Mouse (Mus musculus): ENCODE measurements at regions not wholly inside any gene's neighbourhood (a gene's known extent, or its start where the extent isn't known, plus 50 kb on each side); places are given as distances from the start of the nearest gene placed in this dataset.

GRCm38 (mm10) chr7:39898268-39898667, 380.7 kb downstream of the Zfp619 start:
- Histone ChIP-seq H3K9me3 (replicated peaks; ENCODE audit: control insufficient read depth, low read length) (no peaks in the 10 kb centered on the region), H3K9ac (replicated peaks; ENCODE audit: low read length) (no peak overlapping the region)
- WGBS: 96% methylated on average over 1 of the region's 1 CpGs

GRCm38 (mm10) chr7:39933946-39934345, 416.4 kb downstream of the Zfp619 start:
- no peaks in the 10 kb centered on the region for H3K9me3 ChIP-seq (replicated peaks; ENCODE audit: control insufficient read depth, low read length)
- DNase-seq (ENCODE audit: low spot score) (no peak), ATAC-seq (replicated peaks; ENCODE audit: insufficient number of reproducible peaks, low FRiP score, low TSS enrichment, low read depth) (no peak)
- H3K9ac ChIP-seq (replicated peaks; ENCODE audit: low read length): no peak overlapping the region
- H3K4me2 ChIP-seq (ENCODE audit: low read depth, low read length): no peak overlapping the region
- H3K36me3 ChIP-seq (replicated peaks; ENCODE audit: control insufficient read depth, insufficient read depth, low read depth, low read length): no peaks in the 10 kb centered on the region
- no peak overlapping the region for H3K4me3 ChIP-seq (ENCODE audit: low read depth, low read length)
- no peaks in the 10 kb centered on the region for H3K27me3 ChIP-seq (ENCODE audit: control insufficient read depth, insufficient read depth, low read length)
- 80% methylated on average over 1 of the region's 1 CpGs for WGBS
- H3K4me1 ChIP-seq (ENCODE audit: control insufficient read depth, insufficient read depth, low read length): no peaks in the 10 kb centered on the region
- no peak overlapping the region for H3K27ac ChIP-seq (replicated peaks; ENCODE audit: low read depth, low read length)

More at GRCm38 (mm10) chr7:39898268-39898667, 380.7 kb downstream of the Zfp619 start:
- no peak overlapping the region for H3K27ac ChIP-seq (replicated peaks; ENCODE audit: low read depth, low read length)
- no peaks in the 10 kb centered on the region for H3K36me3 ChIP-seq (replicated peaks; ENCODE audit: control insufficient read depth, insufficient read depth, low read depth, low read length)
- H3K4me3 ChIP-seq (ENCODE audit: low read depth, low read length): no peak overlapping the region
- DNase-seq (ENCODE audit: low spot score): no peak
- H3K4me2 ChIP-seq (ENCODE audit: low read depth, low read length): no peak overlapping the region
- ATAC-seq (replicated peaks; ENCODE audit: insufficient number of reproducible peaks, low FRiP score, low TSS enrichment, low read depth): no peak
- H3K27me3 ChIP-seq (ENCODE audit: control insufficient read depth, insufficient read depth, low read length): no peaks in the 10 kb centered on the region
- no peaks in the 10 kb centered on the region for H3K4me1 ChIP-seq (ENCODE audit: control insufficient read depth, insufficient read depth, low read length)

GRCm38 (mm10) chr7:39937262-39937661, 419.7 kb downstream of the Zfp619 start:
- Histone ChIP-seq H3K4me3 (ENCODE audit: low read depth, low read length) (no peak overlapping the region), H3K27me3 (ENCODE audit: control insufficient read depth, insufficient read depth, low read length) (no peaks in the 10 kb centered on the region), H3K27ac (replicated peaks; ENCODE audit: low read depth, low read length) (no peak overlapping the region), H3K4me2 (ENCODE audit: low read depth, low read length) (no peak overlapping the region), H3K9me3 (replicated peaks; ENCODE audit: control insufficient read depth, low read length) (no peaks in the 10 kb centered on the region), H3K9ac (replicated peaks; ENCODE audit: low read length) (no peak overlapping the region), H3K36me3 (replicated peaks; ENCODE audit: control insufficient read depth, insufficient read depth, low read depth, low read length) (no peaks in the 10 kb centered on the region), H3K4me1 (ENCODE audit: control insufficient read depth, insufficient read depth, low read length) (no peaks in the 10 kb centered on the region)
- WGBS: 74% methylated on average over 4 of the region's 4 CpGs
- DNase-seq (ENCODE audit: low spot score): no peak
- ATAC-seq (replicated peaks; ENCODE audit: insufficient number of reproducible peaks, low FRiP score, low TSS enrichment, low read depth): no peak

GRCm38 (mm10) chr7:39942262-39942900, 424.8 kb downstream of the Zfp619 start:
- H3K4me3 ChIP-seq (ENCODE audit: low read depth, low read length): no peak overlapping the region
- ATAC-seq (replicated peaks; ENCODE audit: insufficient number of reproducible peaks, low FRiP score, low TSS enrichment, low read depth): no peak
- H3K27me3 ChIP-seq (ENCODE audit: control insufficient read depth, insufficient read depth, low read length): no peaks in the 10 kb centered on the region
- H3K27ac ChIP-seq (replicated peaks; ENCODE audit: low read depth, low read length): no peak overlapping the region
- H3K4me1 ChIP-seq (ENCODE audit: control insufficient read depth, insufficient read depth, low read length): no peaks in the 10 kb centered on the region
- H3K9me3 ChIP-seq (replicated peaks; ENCODE audit: control insufficient read depth, low read length): no peaks in the 10 kb centered on the region
- WGBS: 42% methylated on average over 1 of the region's 1 CpGs
- no peak overlapping the region for H3K4me2 ChIP-seq (ENCODE audit: low read depth, low read length)
- H3K36me3 ChIP-seq (replicated peaks; ENCODE audit: control insufficient read depth, insufficient read depth, low read depth, low read length): no peaks in the 10 kb centered on the region
- no peak for DNase-seq (ENCODE audit: low spot score)
- no peak overlapping the region for H3K9ac ChIP-seq (replicated peaks; ENCODE audit: low read length)

- Histone ChIP-seq H3K9me3 (replicated peaks; ENCODE audit: control insufficient read depth, low read length) (no peaks in the 10 kb centered on the region), H3K9ac (replicated peaks; ENCODE audit: low read length) (no peak overlapping the region), H3K27ac (replicated peaks; ENCODE audit: low read depth, low read length) (no peak overlapping the region), H3K4me3 (ENCODE audit: low read depth, low read length) (no peak overlapping the region), H3K36me3 (replicated peaks; ENCODE audit: control insufficient read depth, insufficient read depth, low read depth, low read length) (no peaks in the 10 kb centered on the region), H3K27me3 (ENCODE audit: control insufficient read depth, insufficient read depth, low read length) (no peaks in the 10 kb centered on the region), H3K4me2 (ENCODE audit: low read depth, low read length) (no peak overlapping the region), H3K4me1 (ENCODE audit: control insufficient read depth, insufficient read depth, low read length) (no peaks in the 10 kb centered on the region)
- 49% methylated on average over 7 of the region's 7 CpGs for WGBS
- DNase-seq (ENCODE audit: low spot score) (no peak), ATAC-seq (replicated peaks; ENCODE audit: insufficient number of reproducible peaks, low FRiP score, low TSS enrichment, low read depth) (no peak)
Measured at GRCm38 (mm10) chr7:39954110-39954509, 436.5 kb downstream of the Zfp619 start.

GRCm38 (mm10) chr7:39954931-39955330, 437.4 kb downstream of the Zfp619 start:
- Histone ChIP-seq H3K27me3 (ENCODE audit: control insufficient read depth, insufficient read depth, low read length) (no peaks in the 10 kb centered on the region), H3K4me3 (ENCODE audit: low read depth, low read length) (no peak overlapping the region), H3K4me1 (ENCODE audit: control insufficient read depth, insufficient read depth, low read length) (no peaks in the 10 kb centered on the region), H3K9me3 (replicated peaks; ENCODE audit: control insufficient read depth, low read length) (no peaks in the 10 kb centered on the region), H3K36me3 (replicated peaks; ENCODE audit: control insufficient read depth, insufficient read depth, low read depth, low read length) (no peaks in the 10 kb centered on the region), H3K4me2 (ENCODE audit: low read depth, low read length) (no peak overlapping the region), H3K27ac (replicated peaks; ENCODE audit: low read depth, low read length) (no peak overlapping the region), H3K9ac (replicated peaks; ENCODE audit: low read length) (no peak overlapping the region)
- DNase-seq (ENCODE audit: low spot score) (no peak), ATAC-seq (replicated peaks; ENCODE audit: insufficient number of reproducible peaks, low FRiP score, low TSS enrichment, low read depth) (no peak)

- no peaks in the 10 kb centered on the region for H3K36me3 ChIP-seq (replicated peaks; ENCODE audit: control insufficient read depth, insufficient read depth, low read depth, low read length)
- DNase-seq (ENCODE audit: low spot score): no peak
Measured at GRCm38 (mm10) chr7:39978121-39978520, 460.6 kb downstream of the Zfp619 start.

GRCm38 (mm10) chr7:39981647-39982046, 464.1 kb downstream of the Zfp619 start:
- H3K9ac ChIP-seq (replicated peaks; ENCODE audit: low read length): no peak overlapping the region
- H3K27me3 ChIP-seq (ENCODE audit: control insufficient read depth, insufficient read depth, low read length): no peaks in the 10 kb centered on the region
- no peak overlapping the region for H3K4me2 ChIP-seq (ENCODE audit: low read depth, low read length)
- H3K9me3 ChIP-seq (replicated peaks; ENCODE audit: control insufficient read depth, low read length): no peaks in the 10 kb centered on the region
- no peak for ATAC-seq (replicated peaks; ENCODE audit: insufficient number of reproducible peaks, low FRiP score, low TSS enrichment, low read depth)
- WGBS: 87% methylated on average over 4 of the region's 4 CpGs
- H3K27ac ChIP-seq (replicated peaks; ENCODE audit: low read depth, low read length): no peak overlapping the region
- H3K36me3 ChIP-seq (replicated peaks; ENCODE audit: control insufficient read depth, insufficient read depth, low read depth, low read length): no peaks in the 10 kb centered on the region
- H3K4me1 ChIP-seq (ENCODE audit: control insufficient read depth, insufficient read depth, low read length): no peaks in the 10 kb centered on the region
- DNase-seq (ENCODE audit: low spot score): no peak
- no peak overlapping the region for H3K4me3 ChIP-seq (ENCODE audit: low read depth, low read length)

More at GRCm38 (mm10) chr7:39978121-39978520, 460.6 kb downstream of the Zfp619 start:
- no peak overlapping the region for H3K4me3 ChIP-seq (ENCODE audit: low read depth, low read length)
- H3K27ac ChIP-seq (replicated peaks; ENCODE audit: low read depth, low read length): no peak overlapping the region
- no peaks in the 10 kb centered on the region for H3K27me3 ChIP-seq (ENCODE audit: control insufficient read depth, insufficient read depth, low read length)
- no peak for ATAC-seq (replicated peaks; ENCODE audit: insufficient number of reproducible peaks, low FRiP score, low TSS enrichment, low read depth)
- no peaks in the 10 kb centered on the region for H3K9me3 ChIP-seq (replicated peaks; ENCODE audit: control insufficient read depth, low read length)
- H3K4me1 ChIP-seq (ENCODE audit: control insufficient read depth, insufficient read depth, low read length): no peaks in the 10 kb centered on the region
- WGBS: 78% methylated on average over 2 of the region's 2 CpGs
- no peak overlapping the region for H3K9ac ChIP-seq (replicated peaks; ENCODE audit: low read length)
- no peak overlapping the region for H3K4me2 ChIP-seq (ENCODE audit: low read depth, low read length)
